Mouse (Mus musculus) left cerebral cortex, adult 11 months (tissue): ENCODE results near the gene Gm5737.

Experiments used
- DNase-seq: peaks from one replicate; pipeline ENCODE4 v3.0.0; 2022; ENCODE audit warnings: low spot score

Gm5737 gene

GRCm38 (mm10) chr7:120843037-120843621 is 31.0 kb downstream of the Gm5737 start:
- peak; percentile 78 for DNase-seq

- DNase-seq: no peak
These were observed 31.8 kb downstream of the Gm5737 start for GRCm38 (mm10) chr7:120843852-120844435.

- DNase-seq: no peak
These were observed 32.5 kb downstream of the Gm5737 start for GRCm38 (mm10) chr7:120844689-120845088.

- no peak for DNase-seq
These were observed 36.8 kb downstream of the Gm5737 start for GRCm38 (mm10) chr7:120848831-120849512.

GRCm38 (mm10) chr7:120850165-120850564 is 38.0 kb downstream of the Gm5737 start:
- DNase-seq: no peak

- no peak for DNase-seq
These were observed 47.7 kb downstream of the Gm5737 start for GRCm38 (mm10) chr7:120859854-120860253.

GRCm38 (mm10) chr7:120860799-120861487 is 48.8 kb downstream of the Gm5737 start:
- DNase-seq: no peak

GRCm38 (mm10) chr7:120861488-120862047 is 49.4 kb downstream of the Gm5737 start:
- no peak for DNase-seq

GRCm38 (mm10) chr7:120862196-120862595 is 50.0 kb downstream of the Gm5737 start:
- DNase-seq: no peak

- no peak for DNase-seq
These were observed 50.5 kb downstream of the Gm5737 start for GRCm38 (mm10) chr7:120862626-120863025.

GRCm38 (mm10) chr7:120863476-120863875 is 51.3 kb downstream of the Gm5737 start:
- no peak for DNase-seq

GRCm38 (mm10) chr7:120865100-120865499 is 52.9 kb downstream of the Gm5737 start:
- no peak for DNase-seq

GRCm38 (mm10) chr7:120865832-120866231 is 53.7 kb downstream of the Gm5737 start:
- no peak for DNase-seq

GRCm38 (mm10) chr7:120866684-120867083 is 54.5 kb downstream of the Gm5737 start:
- no peak for DNase-seq

GRCm38 (mm10) chr7:120867720-120868119 is 55.6 kb downstream of the Gm5737 start:
- no peak for DNase-seq

- no peak for DNase-seq
These were observed 57.7 kb downstream of the Gm5737 start for GRCm38 (mm10) chr7:120869883-120870282.

- no peak for DNase-seq
These were observed 58.4 kb downstream of the Gm5737 start for GRCm38 (mm10) chr7:120870431-120871008.

GRCm38 (mm10) chr7:120873083-120873482 is 60.9 kb downstream of the Gm5737 start:
- no peak for DNase-seq

- DNase-seq: no peak
These were observed 61.9 kb downstream of the Gm5737 start for GRCm38 (mm10) chr7:120874021-120874420.

- no peak for DNase-seq
These were observed 62.8 kb downstream of the Gm5737 start for GRCm38 (mm10) chr7:120874764-120875539.
